Mouse (Mus musculus): Measurements from ENCODE around the gene Runx1. TPM values are rescaled to one million over a fixed set of nuclear protein-coding genes. Genes with fewer than 3 reads are reported as not detected.

Runx1 gene
- total RNA-seq, 2 experiments from 2014 or later = 2.5 to 2.9 TPM

DNA sequence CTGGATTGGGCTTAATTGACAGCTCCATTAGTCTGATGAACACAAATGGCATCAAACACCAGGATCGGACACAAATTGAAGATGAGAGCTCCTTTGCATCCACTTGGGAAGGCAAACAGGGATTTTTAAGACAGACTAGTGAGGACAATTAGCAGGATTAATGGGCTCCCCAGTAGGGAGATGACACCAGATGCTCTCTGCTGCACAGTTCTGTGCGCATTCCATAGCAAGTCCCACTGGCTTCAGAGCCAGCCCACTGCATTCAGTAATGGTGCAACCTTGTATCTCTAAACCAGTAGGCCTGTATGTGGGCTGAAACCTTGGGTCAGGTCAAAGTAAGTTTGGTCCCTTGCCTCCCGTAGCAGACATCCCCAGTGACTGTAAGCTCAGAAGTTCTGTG lies 80.7 kb downstream of the Runx1 start:
- no peak for DNase-seq

DNA sequence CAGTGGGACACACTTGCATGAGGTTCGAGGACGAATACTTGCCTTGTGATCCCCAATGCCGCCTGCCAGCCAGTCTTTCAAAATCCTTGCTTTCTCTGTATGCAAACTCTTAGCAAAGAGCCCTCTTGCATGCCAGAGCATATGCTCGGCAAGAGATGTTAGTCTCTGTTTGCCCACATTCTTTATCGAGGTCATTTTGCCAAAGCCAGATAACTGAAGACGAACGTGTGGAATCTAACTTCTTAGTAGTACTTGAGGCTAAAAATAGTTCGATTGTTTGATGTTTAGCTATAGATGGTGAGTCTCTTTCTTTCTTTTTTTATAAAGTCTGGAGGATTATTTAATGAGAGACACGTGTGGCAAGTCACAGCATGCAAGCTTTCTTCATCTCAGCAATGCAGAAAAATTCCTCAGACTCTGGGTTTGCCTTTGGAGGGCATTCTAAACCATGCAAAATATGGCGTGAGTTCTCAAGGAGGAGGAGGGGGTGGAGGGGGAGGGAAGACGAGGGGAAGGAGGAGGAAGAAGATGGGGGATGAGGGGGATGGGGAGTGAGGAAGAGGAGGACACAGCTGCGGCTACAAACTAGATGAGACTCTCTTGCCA lies 81.7 kb downstream of the Runx1 start:
- DNase-seq = no peak

DNA sequence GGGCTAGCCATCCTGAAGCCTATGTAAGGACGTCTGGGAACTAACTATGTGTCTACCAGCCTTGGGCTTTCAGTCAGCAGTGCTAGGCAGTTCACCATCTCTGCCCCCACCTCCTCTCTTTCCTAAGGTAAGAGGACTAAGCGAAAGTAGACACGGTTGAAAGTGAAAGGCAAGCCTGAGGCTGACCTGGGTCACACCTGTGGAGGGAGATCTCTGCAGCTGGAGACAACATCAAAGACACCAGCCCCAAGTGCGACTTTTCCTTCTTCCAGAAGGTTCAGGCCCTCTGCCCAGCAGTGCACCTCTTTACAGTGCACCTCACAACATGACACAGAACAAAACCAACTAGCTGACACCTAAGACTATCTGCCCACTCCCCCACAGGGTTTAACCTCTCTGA lies 82.2 kb downstream of the Runx1 start:
- no peak for DNase-seq

DNA sequence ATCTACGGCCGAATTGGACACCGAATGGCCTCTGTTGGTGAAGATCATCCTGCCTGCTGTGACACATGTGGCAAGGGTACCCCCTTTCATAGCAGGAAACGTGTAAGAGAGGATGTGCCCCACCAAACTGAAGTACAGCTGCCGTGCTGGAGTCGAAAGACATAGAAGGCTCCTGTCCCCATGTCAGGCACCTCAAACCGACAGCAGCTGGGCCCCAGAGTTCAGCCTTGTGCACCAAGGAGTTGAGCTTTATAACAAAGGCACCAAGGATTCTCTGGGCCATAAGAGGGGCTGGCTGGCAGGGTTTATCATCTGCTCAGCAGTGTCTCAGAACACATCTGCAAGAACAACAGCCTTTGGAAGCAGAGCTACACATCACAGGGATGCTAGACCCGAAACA lies 84.6 kb downstream of the Runx1 start:
- peak; percentile 8 for DNase-seq

GRCm38 (mm10) chr16:92740541-92740940 lies 85.4 kb downstream of the Runx1 start:
- DNase-seq = no peak

DNA sequence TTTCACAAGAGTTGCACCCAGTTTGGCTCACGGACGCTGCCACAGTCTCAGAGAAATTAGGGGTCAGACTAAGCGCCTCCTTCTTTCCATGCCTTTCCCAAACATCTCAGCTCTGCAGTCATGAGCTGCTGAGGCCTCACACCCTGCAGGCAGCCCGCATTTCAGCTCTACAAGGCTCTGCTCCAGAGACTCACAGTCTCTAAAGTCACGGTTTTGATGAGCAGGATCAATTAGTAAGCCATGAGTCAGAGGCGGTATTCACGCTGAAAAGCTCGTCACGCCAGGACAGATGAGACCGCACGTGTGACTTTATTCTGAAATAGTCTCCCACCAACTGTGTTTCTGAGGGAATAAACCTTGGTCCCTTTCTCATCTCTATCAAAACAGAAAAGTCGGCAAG lies 86.0 kb downstream of the Runx1 start:
- DNase-seq = no peak

DNA sequence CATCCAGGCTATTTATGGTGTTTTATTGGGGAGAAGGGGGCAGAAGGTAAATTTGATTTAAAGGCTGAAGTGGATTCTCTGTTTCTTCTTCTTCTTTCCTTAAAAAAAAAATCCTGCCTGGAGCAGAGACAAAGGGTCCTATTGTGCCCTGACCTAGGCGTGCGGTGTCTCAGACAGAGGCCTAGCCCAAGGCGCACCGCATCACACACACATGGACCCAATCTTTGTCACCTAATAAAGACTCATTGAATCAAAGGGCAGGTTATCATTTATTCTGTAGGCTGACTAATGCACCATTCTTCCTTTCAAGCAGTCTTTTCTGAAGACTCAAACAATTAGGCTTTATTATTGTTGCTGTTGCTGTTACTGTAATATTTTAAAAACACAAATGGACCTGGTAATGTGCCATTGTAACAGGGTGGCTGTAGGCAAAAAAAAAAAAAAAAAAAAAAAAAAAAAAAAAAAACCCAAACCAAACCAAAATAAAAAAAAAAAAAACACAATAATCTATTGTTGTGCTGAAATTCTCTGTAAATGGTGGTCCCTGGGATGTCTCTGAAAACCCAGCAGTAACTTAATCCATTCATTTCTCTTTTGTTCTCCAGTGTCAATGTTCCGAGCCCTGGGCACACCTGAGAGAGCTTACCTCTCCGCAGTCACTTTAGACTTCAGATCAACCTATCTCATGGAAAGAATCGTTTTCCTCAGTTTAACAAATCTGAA lies 86.7 kb downstream of the Runx1 start:
- DNase-seq = no peak

DNA sequence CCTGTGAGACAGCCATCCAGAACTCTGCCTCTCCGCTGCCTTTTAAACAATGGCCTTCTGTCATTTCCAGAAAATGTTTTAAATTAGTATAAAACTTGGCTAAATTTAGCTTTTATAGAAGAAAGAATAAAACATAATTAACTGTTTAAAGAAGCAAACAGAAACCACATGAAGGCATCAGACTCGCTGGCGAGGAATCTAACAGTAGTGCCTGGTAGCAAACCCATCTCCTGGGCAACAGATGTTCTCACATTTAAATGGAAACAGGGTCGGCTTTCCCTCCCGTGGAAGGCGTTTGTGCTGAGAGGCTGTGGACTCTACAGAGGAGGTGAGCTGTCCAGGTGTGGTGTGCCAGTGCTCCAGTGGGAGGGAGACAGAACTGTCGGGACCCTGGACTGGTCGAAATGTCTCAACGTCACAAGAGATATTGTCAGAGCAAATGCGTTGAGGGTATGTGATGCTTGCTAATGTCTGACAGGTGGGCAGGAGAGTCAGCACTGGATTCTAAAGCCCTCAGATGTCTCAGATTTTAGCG lies 87.4 kb downstream of the Runx1 start:
- DNase-seq = no peak

DNA sequence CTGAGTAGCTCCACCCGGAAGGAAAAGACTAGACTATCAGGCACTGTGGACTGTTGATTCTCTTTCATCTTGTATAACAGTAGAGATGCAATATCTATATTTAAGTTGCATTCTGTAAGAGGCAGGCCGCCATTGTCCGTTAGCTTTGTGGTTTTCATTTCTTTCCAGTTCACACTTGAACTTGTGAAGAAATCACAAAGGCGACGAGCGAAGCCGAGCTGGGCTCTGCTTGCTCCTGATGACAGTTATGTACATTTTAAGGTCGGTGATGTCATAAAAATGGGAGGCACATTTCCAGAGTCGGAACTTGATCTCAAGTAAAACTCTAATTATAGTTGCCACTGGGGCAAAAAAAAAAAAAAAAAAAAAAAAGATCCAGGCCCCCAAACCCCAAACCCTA lies 99.1 kb downstream of the Runx1 start:
- no peak for DNase-seq

DNA sequence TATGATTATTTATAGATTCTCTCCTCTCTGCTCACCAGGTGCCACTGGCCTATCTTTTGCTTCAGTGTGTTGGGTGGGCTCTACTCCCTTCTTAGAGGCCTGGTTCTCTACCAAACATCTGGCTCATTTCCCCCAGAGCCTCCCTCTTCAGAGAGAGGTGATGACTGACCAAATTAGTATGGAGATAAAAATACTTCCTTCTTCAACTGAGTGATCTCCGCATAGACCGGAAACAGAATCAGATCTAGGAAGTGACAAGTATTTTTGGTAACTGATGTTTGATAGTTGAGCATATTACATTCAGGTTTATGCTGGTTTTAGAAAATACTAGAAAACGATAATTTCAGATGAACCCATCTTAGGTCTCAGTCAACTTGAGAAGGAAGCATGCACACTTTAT lies 101.4 kb downstream of the Runx1 start:
- DNase-seq = no peak

DNA sequence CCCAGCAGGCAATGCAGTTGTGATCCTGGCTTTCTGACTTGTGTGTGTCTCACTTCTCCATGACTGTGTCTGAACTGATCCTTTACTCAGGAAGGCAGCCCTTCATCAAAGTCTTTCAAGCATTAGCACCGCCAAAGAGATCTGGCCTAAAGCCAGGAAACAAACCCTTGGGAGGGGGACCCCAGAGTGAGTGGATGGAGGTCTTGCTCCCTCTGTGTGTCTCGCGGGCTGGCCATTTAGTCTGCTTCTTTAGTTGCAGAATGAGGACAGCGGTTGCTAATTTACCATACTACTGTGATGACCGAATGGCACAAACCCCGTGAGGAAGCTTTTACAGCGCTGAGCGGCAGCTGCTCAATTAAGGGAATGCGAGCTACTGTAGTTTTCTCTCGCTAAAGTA lies 105.3 kb downstream of the Runx1 start:
- DNase-seq = no peak

DNA sequence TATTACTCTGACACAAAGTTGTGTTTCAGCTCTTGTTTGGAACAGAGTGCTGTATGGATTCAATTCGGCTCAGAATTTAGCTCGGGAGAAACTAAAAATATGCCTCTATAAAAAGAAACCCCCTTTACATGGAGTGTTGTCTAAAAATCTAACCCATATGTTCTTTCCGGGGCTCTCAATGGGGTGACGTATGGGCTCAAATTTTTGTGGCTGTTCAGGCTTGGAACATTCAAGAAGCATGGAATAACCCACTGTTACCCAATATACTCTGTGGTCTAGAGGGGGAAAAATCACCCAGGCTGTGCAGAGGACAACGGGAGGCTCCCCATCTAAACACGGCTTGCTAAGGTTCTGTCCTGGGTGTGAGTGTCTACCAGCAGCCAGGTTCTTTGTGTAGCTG lies 106.2 kb downstream of the Runx1 start:
- no peak for DNase-seq

- DNase-seq = no peak
These were observed 110.1 kb downstream of the Runx1 start for GRCm38 (mm10) chr16:92715599-92716483.

DNA sequence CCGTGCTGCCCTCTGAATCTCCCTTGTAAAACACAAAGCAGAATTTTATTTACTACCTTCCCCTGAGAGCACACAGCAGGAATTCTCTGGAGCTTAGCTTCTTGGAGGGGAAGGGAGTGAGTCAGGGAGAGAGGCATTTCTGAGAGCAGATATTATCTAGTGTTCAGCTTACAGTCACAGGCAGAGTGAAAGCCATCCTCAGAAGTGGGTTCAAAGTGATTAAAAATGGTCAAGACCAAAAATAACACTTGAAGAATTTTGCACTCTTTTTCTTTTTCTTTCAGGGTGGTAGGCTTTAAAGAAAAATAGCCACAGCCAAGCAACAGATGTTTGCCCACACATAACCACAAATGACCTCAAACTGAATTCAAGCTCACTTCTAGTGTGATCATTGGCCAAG lies 115.8 kb downstream of the Runx1 start:
- DNase-seq = no peak

DNA sequence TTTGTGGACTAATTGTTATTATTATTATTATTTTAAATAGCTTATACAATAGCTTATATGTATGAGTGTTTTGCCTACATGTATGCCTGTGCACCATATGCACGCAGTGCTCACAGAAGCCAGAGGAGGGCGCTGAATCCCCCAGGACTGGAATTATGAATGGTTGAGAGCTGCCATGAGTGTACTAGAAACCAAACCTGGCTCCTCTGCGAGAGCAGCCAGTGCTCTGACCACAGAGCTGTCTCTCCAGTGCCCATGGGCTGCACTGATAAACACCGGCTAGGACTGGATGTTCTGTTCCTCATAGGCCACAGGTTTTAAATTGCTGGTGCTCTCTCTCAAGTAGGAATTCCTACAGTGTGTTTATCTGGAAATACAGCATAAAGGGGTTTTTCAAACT lies 117.2 kb downstream of the Runx1 start:
- DNase-seq = no peak

DNA sequence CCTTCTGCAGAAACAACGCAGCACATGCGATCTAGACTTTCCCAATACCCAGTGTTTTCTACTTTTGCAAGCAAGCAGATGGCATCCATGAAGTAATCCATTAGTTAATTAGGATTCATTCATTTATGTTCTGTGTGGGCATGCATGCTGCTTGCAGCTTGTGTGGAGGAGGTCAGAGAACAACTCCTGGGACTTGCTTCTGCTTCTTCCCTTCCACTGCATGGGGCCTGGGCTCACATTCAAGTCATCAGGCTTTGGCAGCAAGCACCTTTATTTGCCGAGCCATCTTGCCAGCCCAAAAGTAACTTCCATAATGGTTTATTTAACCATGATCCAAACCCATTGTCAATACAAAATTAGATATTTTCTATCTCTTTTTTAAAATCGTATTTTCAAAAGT lies 118.2 kb downstream of the Runx1 start:
- no peak for DNase-seq

GRCm38 (mm10) chr16:92707146-92707545 lies 118.8 kb downstream of the Runx1 start:
- no peak for DNase-seq

DNA sequence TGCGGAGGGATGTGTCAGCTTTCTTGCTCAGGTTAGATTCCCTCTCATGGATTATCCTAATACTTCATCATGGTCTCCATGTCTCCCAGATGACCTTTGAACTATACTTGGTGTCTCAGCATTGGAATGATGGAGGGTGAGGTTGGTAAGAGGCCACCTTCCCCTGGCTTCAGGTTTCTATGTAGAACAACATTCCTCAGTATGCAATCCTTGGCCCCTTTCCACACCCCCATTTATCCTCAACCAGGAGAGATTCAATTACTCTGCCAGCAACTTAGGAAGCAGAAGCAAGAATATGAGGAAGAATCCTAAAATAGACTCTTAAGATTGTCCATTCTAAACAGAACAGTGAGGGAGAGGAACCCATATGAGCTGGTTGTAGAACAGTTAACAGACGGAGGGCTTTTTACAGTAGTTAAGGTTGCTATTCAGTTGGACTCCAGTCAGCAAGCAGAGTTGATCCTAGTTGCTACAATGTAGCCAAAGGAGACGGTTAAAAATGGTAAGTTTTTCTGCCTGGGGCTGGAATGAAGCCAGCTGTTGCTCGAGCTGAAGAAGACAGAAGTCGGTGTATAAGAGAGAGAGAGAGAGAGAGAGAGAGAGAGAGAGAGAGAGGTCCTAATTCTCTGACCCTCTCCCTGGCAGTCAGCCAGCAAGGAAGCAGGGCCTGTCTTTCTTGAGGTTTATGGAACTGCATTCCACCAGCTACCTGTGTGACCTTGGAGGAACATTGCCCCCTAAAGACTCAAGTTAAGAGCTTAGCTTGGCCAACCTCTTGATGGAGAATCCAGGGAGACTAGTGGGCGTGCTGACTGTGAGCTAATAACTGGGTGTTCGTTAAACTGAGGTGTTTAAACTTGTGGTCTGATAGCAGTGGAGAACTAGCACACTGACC lies 120.1 kb downstream of the Runx1 start:
- no peak for DNase-seq

- DNase-seq = no peak
These were observed 122.1 kb downstream of the Runx1 start for GRCm38 (mm10) chr16:92703850-92704249.

DNA sequence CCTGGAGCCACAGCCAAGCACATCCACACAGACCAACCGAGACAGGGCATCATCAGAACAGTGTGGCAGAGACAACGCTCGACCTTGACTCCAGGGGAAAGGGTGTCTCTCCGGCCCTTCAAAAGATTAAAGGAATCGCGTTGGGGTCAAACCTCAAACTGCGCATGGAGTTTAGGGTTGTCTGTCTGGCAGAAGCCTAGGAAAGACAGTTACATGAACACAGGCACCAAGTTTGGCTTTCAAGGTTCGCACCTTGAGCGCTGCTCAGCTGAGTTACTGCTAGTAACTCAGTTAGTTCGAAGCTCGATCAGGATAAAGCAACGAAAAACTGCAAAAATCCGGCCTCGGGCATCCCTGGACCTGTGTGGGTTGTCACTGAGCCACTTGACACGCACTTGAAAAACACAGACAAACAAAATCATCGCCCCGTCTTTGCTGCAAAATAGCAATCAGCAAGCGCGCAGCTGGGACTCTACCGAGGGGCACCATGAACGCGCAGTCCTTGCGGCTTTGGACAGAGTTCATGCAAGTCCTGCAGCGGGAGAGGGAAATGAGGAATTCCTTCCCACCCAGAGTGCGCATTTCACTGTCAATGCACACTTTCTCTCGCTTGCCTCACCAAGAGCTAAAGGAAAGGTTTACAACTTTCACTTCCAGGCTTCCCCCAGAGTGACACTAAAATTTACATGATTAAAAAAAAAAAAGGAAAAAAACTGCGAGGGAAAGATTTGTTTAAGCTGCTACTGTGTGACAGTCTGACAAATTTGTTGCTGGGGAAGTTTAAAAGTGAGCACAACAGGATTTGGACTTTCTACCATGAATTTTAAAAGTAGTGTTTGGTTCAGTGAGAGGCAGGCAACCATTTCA lies 126.2 kb downstream of the Runx1 start:
- DNase-seq = no peak

DNA sequence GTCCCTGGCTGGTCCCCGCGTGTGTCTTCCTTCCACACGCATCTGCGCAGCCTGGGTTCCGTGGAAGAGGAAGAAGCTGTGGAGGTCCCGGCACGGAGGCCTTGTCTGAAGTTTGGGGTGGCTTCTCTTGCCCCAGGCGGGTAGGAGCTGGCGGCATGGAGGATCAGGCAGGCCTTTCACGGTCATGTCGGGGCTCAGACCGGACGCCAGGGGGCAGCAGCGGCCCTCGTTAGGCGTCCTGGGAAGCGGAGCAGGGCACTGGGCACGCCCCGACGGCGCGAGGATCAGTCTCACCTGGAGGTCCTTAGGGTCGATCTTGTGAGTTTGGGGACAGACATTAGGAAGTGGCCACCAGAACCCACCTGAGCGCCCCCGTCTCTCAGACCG lies 127.3 kb downstream of the Runx1 start:
- peak; percentile 86 for DNase-seq
